Mouse (Mus musculus): Measurements from ENCODE around the gene 4930467E23Rik. TPM values are rescaled to one million over a fixed set of nuclear protein-coding genes. Genes with fewer than 3 reads are reported as not detected.
"Not testable (repeated sequence)": the region's sequence is repeated elsewhere in the genome, so short reads cannot be mapped to it uniquely, and the experiment has no call there.

Gene 4930467E23Rik
- polyA plus RNA-seq, 1 experiment from 2014 or later = not detected

DNA sequence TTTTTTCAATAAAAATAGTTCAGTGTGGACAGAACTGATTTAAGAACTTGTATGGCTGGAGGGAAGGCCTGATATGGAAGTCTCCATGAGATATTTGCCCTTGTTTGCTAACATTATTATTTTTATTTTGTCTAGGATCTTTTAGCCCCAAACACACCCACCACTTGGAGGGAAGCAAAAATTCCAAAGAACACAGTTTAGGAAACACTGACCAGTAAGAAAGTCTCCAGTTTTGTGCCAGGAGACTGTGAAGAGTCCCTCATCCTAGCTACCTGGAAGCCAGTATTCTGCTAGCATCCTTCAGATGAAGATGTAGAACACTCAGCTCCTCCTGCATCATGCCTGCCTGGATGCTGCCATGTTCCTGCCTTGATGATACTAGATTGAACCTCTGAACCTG lies 25.5 kb upstream of the 4930467E23Rik start:
- not testable (repeated sequence) for H3K4me2 ChIP-seq; H3K4me1 ChIP-seq; H3K27me3 ChIP-seq; H3K27ac ChIP-seq; H3K36me3 ChIP-seq; ATAC-seq (ENCODE audit: borderline replicate concordance, extremely low read depth, low FRiP score, low TSS enrichment); H3K9me3 ChIP-seq; H3K4me3 ChIP-seq; H3K9ac ChIP-seq

GRCm38 (mm10) chr8:19704441-19705215 lies 24.7 kb upstream of the 4930467E23Rik start:
- not testable (repeated sequence) for H3K9ac ChIP-seq; H3K27ac ChIP-seq; H3K9me3 ChIP-seq; H3K36me3 ChIP-seq; H3K4me3 ChIP-seq; H3K4me1 ChIP-seq; H3K27me3 ChIP-seq; ATAC-seq (ENCODE audit: borderline replicate concordance, extremely low read depth, low FRiP score, low TSS enrichment); H3K4me2 ChIP-seq
- WGBS = 29% methylated on average over 2 of the region's 4 CpGs

DNA sequence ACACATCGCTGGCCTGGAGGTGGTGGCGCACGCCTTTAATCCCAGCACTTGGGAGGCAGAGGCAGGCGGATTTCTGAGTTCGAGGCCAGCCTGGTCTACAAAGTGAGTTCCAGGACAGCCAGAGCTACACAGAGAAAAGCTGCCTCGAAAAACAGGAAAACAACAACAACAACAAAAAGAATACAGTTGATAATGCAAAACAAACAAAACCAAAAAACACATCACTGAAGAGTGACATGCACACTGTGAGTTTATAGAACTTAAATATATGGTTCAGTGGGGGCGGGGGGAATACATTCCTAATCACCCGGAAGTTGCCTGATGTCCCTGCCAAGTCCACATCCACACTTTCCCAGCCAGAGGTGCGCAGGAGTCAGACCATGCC lies 24.2 kb upstream of the 4930467E23Rik start:
- H3K27me3 ChIP-seq; H3K4me1 ChIP-seq; H3K9me3 ChIP-seq; H3K36me3 ChIP-seq; ATAC-seq (ENCODE audit: borderline replicate concordance, extremely low read depth, low FRiP score, low TSS enrichment); H3K27ac ChIP-seq; H3K4me2 ChIP-seq; H3K9ac ChIP-seq; H3K4me3 ChIP-seq: not testable (repeated sequence)
- 68% methylated on average over 9 of the region's 9 CpGs for WGBS

DNA sequence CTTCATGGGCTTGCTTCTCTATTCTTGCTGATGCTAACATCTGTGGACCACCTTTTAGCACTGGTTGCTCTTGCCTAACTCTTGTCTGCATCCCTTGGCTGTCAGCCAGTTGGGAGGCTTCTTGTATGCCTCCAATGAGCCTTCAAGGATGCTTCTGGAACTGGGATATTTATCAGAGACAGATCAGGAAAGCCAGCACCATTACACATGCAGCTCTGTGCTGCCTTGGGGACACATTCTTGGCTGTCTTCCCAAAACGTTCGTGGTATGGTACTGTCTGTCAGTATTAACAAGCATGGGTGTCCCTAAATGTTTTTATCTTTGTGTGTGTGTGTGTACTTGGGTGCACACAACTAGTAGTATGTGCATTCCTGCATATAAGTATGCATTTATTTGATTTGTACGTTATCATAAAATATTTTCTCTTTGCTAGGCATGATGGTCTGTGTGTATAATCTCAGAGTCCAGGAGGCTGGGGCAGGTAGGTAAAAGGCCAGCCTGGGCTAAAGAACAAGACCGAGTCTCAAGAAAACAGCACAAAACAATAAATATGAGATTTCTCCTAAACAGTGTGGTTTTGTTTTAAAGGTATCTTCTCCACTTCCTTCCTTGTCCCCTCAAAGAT lies 23.2 kb upstream of the 4930467E23Rik start:
- H3K27me3 ChIP-seq; H3K9ac ChIP-seq; H3K36me3 ChIP-seq; H3K4me1 ChIP-seq; H3K4me2 ChIP-seq; H3K27ac ChIP-seq; ATAC-seq (ENCODE audit: borderline replicate concordance, extremely low read depth, low FRiP score, low TSS enrichment); H3K9me3 ChIP-seq; H3K4me3 ChIP-seq: not testable (repeated sequence)
- WGBS = 66% methylated on average over 4 of the region's 4 CpGs

- H3K27me3 ChIP-seq, H3K36me3 ChIP-seq, H3K9ac ChIP-seq, H3K9me3 ChIP-seq, H3K4me2 ChIP-seq, H3K4me3 ChIP-seq, H3K27ac ChIP-seq, H3K4me1 ChIP-seq: not testable (repeated sequence)
- WGBS = 59% methylated on average over 7 of the region's 7 CpGs
- ATAC-seq (ENCODE audit: borderline replicate concordance, extremely low read depth, low FRiP score, low TSS enrichment) = peak; percentile 73
These were observed 22.2 kb upstream of the 4930467E23Rik start for GRCm38 (mm10) chr8:19706918-19707760.

DNA sequence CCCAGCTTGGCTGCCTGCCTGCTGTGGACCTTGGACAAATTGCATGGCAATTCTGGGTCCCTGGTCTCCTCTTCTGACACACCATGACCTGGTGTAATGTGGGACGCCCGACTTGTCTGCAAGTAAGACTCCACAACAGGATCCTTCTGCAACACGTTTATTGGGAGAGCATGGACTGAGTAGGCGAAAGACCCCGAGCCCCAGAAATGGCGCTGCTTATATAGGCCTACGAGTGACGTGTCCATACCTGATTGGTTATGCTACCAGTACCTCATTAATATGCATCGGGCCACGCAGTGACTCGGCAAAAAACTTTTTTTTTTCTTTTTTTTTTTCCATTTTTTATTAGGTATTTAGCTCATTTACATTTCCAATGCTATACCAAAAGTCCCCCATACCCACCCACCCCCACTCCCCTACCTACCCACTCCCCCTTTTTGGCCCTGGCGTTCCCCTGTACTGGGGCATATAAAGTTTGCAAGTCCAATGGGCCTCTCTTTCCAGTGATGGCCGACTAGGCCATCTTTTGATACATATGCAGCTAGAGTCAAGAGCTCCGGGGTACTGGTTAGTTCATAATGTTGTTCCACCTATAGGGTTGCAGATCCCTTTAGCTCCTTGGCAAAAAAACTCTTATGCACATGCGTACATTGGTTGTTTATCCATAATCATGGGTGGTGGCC lies 21.5 kb upstream of the 4930467E23Rik start:
- WGBS = 81% methylated on average over 13 of the region's 15 CpGs
- H3K27me3 ChIP-seq, H3K9ac ChIP-seq, H3K4me2 ChIP-seq, H3K4me1 ChIP-seq, H3K36me3 ChIP-seq, H3K27ac ChIP-seq, H3K9me3 ChIP-seq, H3K4me3 ChIP-seq: not testable (repeated sequence)
- peak; percentile 39; the same call in 1 of the 2 replicates for ATAC-seq (ENCODE audit: borderline replicate concordance, extremely low read depth, low FRiP score, low TSS enrichment)

GRCm38 (mm10) chr8:19708976-19709375 lies 20.4 kb upstream of the 4930467E23Rik start:
- ATAC-seq (ENCODE audit: borderline replicate concordance, extremely low read depth, low FRiP score, low TSS enrichment); H3K4me1 ChIP-seq; H3K36me3 ChIP-seq; H3K27me3 ChIP-seq; H3K4me2 ChIP-seq; H3K9me3 ChIP-seq; H3K4me3 ChIP-seq; H3K9ac ChIP-seq; H3K27ac ChIP-seq: not testable (repeated sequence)

DNA sequence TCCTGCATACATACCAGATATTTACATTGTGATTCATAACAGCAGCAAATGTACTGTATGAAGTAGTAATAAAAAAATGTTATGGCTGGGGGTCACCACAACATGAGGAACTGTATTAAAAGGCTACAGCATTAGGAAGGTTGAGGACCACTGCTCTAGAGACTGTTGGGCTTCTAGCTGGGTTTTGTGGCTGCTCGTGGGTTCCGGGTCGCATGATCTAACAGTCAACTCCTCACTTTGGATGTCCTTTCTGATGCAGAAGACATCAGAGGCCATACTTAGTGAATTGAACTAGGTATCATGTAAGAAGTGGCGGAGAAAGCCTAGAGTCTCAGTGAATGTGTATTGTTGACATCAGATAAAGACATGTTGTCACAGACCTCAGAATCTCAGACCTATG lies 19.9 kb upstream of the 4930467E23Rik start:
- H3K4me3 ChIP-seq; H3K36me3 ChIP-seq; H3K9ac ChIP-seq; ATAC-seq (ENCODE audit: borderline replicate concordance, extremely low read depth, low FRiP score, low TSS enrichment); H3K4me1 ChIP-seq; H3K4me2 ChIP-seq; H3K9me3 ChIP-seq; H3K27me3 ChIP-seq; H3K27ac ChIP-seq: not testable (repeated sequence)
- WGBS = 89% methylated on average over 4 of the region's 4 CpGs

GRCm38 (mm10) chr8:19711171-19711860 lies 18.1 kb upstream of the 4930467E23Rik start:
- 76% methylated on average over 9 of the region's 9 CpGs for WGBS
- not testable (repeated sequence) for ATAC-seq (ENCODE audit: borderline replicate concordance, extremely low read depth, low FRiP score, low TSS enrichment)

GRCm38 (mm10) chr8:19712227-19712750 lies 17.1 kb upstream of the 4930467E23Rik start:
- H3K36me3 ChIP-seq; H3K27ac ChIP-seq; H3K9me3 ChIP-seq; H3K4me1 ChIP-seq; H3K4me3 ChIP-seq; H3K27me3 ChIP-seq; H3K9ac ChIP-seq; H3K4me2 ChIP-seq; ATAC-seq (ENCODE audit: borderline replicate concordance, extremely low read depth, low FRiP score, low TSS enrichment): not testable (repeated sequence)
- 86% methylated on average over 2 of the region's 2 CpGs for WGBS

More at GRCm38 (mm10) chr8:19711171-19711860, 18.1 kb upstream of the 4930467E23Rik start:
- H3K9ac ChIP-seq, H3K4me1 ChIP-seq, H3K27ac ChIP-seq, H3K4me3 ChIP-seq, H3K4me2 ChIP-seq, H3K9me3 ChIP-seq, H3K27me3 ChIP-seq, H3K36me3 ChIP-seq: not testable (repeated sequence)

DNA sequence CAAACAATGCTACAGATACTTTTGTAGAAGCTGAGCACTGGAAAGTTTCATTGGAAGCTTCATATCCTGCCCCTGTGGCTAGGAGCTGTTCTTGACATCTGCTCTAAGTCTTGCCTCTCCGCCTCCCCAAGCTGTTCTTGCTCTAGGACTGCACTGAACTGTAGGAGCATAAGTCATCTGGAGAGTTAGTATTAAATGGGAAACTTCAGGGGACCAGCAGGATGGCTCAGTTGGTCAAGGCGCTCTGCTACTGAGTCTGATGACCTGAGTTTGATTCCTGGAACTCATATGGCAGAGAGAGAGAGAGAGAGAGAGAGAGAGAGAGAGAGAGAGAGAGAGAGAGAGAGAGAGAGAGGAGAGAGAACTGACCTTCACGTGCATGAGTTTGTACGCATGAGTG lies 16.6 kb upstream of the 4930467E23Rik start:
- not testable (repeated sequence) for H3K9ac ChIP-seq; H3K4me1 ChIP-seq; H3K9me3 ChIP-seq; H3K27me3 ChIP-seq; ATAC-seq (ENCODE audit: borderline replicate concordance, extremely low read depth, low FRiP score, low TSS enrichment); H3K4me3 ChIP-seq; H3K4me2 ChIP-seq; H3K27ac ChIP-seq; H3K36me3 ChIP-seq
- 64% methylated on average over 4 of the region's 4 CpGs for WGBS

All from lung, embryonic 15.5 days (tissue).